Mouse (Mus musculus) limb, embryonic 10.5 days (tissue): ENCODE results near the gene Wdr35. TPM values are rescaled to one million over a fixed set of nuclear protein-coding genes. Genes with fewer than 3 reads are reported as not detected.
"Not testable (repeated sequence)": the region's sequence is repeated elsewhere in the genome, so short reads cannot be mapped to it uniquely, and the experiment has no call there.

Experiments used
- DNase-seq: peaks from one replicate; pipeline ENCODE4 v3.0.0-alpha.2; 2017; ENCODE audit warnings: low spot score
- H3K27ac ChIP-seq: fragments of 300-500 bp; sonication (generic); 2 replicates; pipeline ENCODE4 v1.5.1; 2016; ENCODE audit warnings: mild to moderate bottlenecking
- H3K27me3 ChIP-seq: fragments of 300-500 bp; sonication (generic); 2 replicates; pipeline ENCODE4 v1.6.1; 2016; ENCODE audit warnings: low read depth, mild to moderate bottlenecking; ENCODE audit not compliant: poor library complexity, severe bottlenecking
- H3K36me3 ChIP-seq: fragments of 300-500 bp; sonication (generic); 2 replicates; pipeline ENCODE4 v1.6.1; 2016; ENCODE audit warnings: mild to moderate bottlenecking, moderate library complexity
- H3K4me1 ChIP-seq: fragments of 300-500 bp; sonication (generic); 2 replicates; pipeline ENCODE4 v1.6.1; 2016
- H3K4me3 ChIP-seq: fragments of 300-500 bp; sonication (generic); 2 replicates; pipeline ENCODE4 v1.5.1; 2016; ENCODE audit warnings: mild to moderate bottlenecking, moderate library complexity
- H3K9me3 ChIP-seq: fragments of 300-500 bp; sonication (generic); replicated peaks from 2 replicates; pipeline ENCODE4 v1.6.1; 2016; ENCODE audit warnings: mild to moderate bottlenecking
- WGBS: fragments of 180-500 bp; shearing (Covaris S2); methylation state at CpG from one replicate; pipeline ENCODE4 v1.1.7; 2016; 5-methylcytosine and 5-hydroxymethylcytosine counted together
- polyA plus RNA-seq: library from polyadenylated mRNA; unstranded; fragments of >200 nt; fragmentation: Nextera tagmentation; extraction: Ambion mirVana; gene quantifications from 2 replicates; pipeline ENCODE4 v1.2.1, GENCODE M21; 2016

The Wdr35 gene
- polyA plus RNA-seq = 23.0 and 27.3 TPM in 2 replicates

GRCm38 (mm10) chr12:8973820-8974465, at the start of gene Wdr35:
TSS of gene Wdr35 (plus strand) at chr12:8973892.
- Histone ChIP-seq H3K9me3 (no peaks in the 10 kb centered on the region), H3K27me3 (no peaks in the 10 kb centered on the region), H3K36me3 (peaks cover 10% of the 10 kb centered on the region), H3K4me1 (peaks cover 28% of the 10 kb centered on the region), H3K27ac (peak within 1 kb of the TSS; percentile 85), H3K4me3 (peak within 1 kb of the TSS; percentile 77)
- DNase-seq = peak; percentile 89
- under 1% methylated on average over 45 of the region's 45 CpGs for WGBS

GRCm38 (mm10) chr12:8927652-8928051, 46.0 kb upstream of the Wdr35 start:
- Histone ChIP-seq H3K36me3 (peaks cover 65% of the 10 kb centered on the region), H3K4me3 (no peak overlapping the region), H3K9me3 (no peaks in the 10 kb centered on the region), H3K4me1 (peaks cover 20% of the 10 kb centered on the region), H3K27me3 (no peaks in the 10 kb centered on the region), H3K27ac (no peak overlapping the region)
- WGBS = 94% methylated on average over 3 of the region's 3 CpGs
- DNase-seq = no peak

- H3K36me3 ChIP-seq = peaks cover 76% of the 10 kb centered on the region
- peaks cover 11% of the 10 kb centered on the region for H3K4me1 ChIP-seq
- no peak for DNase-seq
- WGBS = 97% methylated on average over 4 of the region's 4 CpGs
- H3K27me3 ChIP-seq = no peaks in the 10 kb centered on the region
- H3K27ac ChIP-seq = no peak overlapping the region
- no peak overlapping the region for H3K4me3 ChIP-seq
- no peaks in the 10 kb centered on the region for H3K9me3 ChIP-seq
Observed at GRCm38 (mm10) chr12:8928766-8929165, 44.9 kb upstream of the Wdr35 start.

- peaks cover 75% of the 10 kb centered on the region for H3K36me3 ChIP-seq
- H3K4me1 ChIP-seq = no peaks in the 10 kb centered on the region
- DNase-seq = no peak
- H3K27me3 ChIP-seq = no peaks in the 10 kb centered on the region
- H3K27ac ChIP-seq = no peak overlapping the region
- H3K4me3 ChIP-seq = no peak overlapping the region
- WGBS = 92% methylated on average over 4 of the region's 4 CpGs
- no peaks in the 10 kb centered on the region for H3K9me3 ChIP-seq
Observed at GRCm38 (mm10) chr12:8931083-8931482, 42.6 kb upstream of the Wdr35 start.

DNA sequence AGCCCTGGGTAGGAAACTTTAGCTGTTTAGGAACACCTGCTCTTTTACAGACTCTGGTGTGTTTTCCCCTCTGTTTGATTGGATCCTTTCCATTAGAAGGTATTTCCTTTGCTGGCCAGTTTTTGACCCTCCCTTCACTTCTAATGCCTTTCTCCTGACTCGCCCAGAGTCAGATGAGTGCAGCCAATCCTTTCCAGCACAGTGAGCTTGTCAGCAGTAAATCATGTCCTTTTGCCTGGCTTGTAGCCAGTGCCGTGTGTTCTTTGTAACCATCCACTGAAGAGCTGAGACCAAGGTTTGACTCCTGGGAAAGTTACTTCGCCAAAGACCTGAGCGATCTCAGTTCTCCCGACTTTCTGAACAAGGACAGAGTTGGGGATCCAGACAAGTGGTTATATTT, 38.3 kb upstream of the Wdr35 start:
- Histone ChIP-seq H3K27ac (no peak overlapping the region), H3K27me3 (no peaks in the 10 kb centered on the region), H3K4me3 (no peak overlapping the region), H3K9me3 (no peaks in the 10 kb centered on the region), H3K4me1 (no peaks in the 10 kb centered on the region), H3K36me3 (peaks cover 83% of the 10 kb centered on the region)
- WGBS = 75% methylated on average over 5 of the region's 5 CpGs
- no peak for DNase-seq

- not testable (repeated sequence) for H3K9me3 ChIP-seq, H3K4me1 ChIP-seq, H3K27me3 ChIP-seq, DNase-seq, H3K27ac ChIP-seq, H3K4me3 ChIP-seq
- 78% methylated on average over 4 of the region's 4 CpGs for WGBS
- H3K36me3 ChIP-seq = peaks cover 81% of the 10 kb centered on the region
Observed at GRCm38 (mm10) chr12:8936210-8936609, 37.5 kb upstream of the Wdr35 start.

- Histone ChIP-seq H3K4me1 (no peaks in the 10 kb centered on the region), H3K4me3 (no peak overlapping the region), H3K36me3 (peaks cover 54% of the 10 kb centered on the region), H3K9me3 (no peaks in the 10 kb centered on the region), H3K27me3 (no peaks in the 10 kb centered on the region), H3K27ac (no peak overlapping the region)
- WGBS = 92% methylated on average over 4 of the region's 4 CpGs
- DNase-seq = no peak
Observed at GRCm38 (mm10) chr12:8939490-8939889, 34.2 kb upstream of the Wdr35 start.

- Histone ChIP-seq H3K27ac (no peak overlapping the region), H3K27me3 (no peaks in the 10 kb centered on the region), H3K4me1 (no peaks in the 10 kb centered on the region), H3K4me3 (no peak overlapping the region), H3K9me3 (no peaks in the 10 kb centered on the region), H3K36me3 (peaks cover 46% of the 10 kb centered on the region)
- DNase-seq = no peak
- 73% methylated on average over 12 of the region's 12 CpGs for WGBS
Observed at GRCm38 (mm10) chr12:8940011-8941005, 33.4 kb upstream of the Wdr35 start.

GRCm38 (mm10) chr12:8941131-8941615, 32.5 kb upstream of the Wdr35 start:
- DNase-seq = no peak
- Histone ChIP-seq H3K27me3 (no peaks in the 10 kb centered on the region), H3K27ac (no peak overlapping the region), H3K4me3 (no peak overlapping the region), H3K36me3 (peaks cover 37% of the 10 kb centered on the region), H3K9me3 (no peaks in the 10 kb centered on the region), H3K4me1 (0 out of 2 replicates have a peak, but pooled peaks cover under 1% of the 10 kb centered on the region)
- WGBS = 72% methylated on average over 4 of the region's 4 CpGs

- H3K36me3 ChIP-seq = peaks cover 30% of the 10 kb centered on the region
- H3K9me3 ChIP-seq = no peaks in the 10 kb centered on the region
- H3K4me3 ChIP-seq = no peak overlapping the region
- no peak overlapping the region for H3K27ac ChIP-seq
- DNase-seq = no peak
- no peaks in the 10 kb centered on the region for H3K27me3 ChIP-seq
- peaks cover 6% of the 10 kb centered on the region; the same call in 1 of the 2 replicates for H3K4me1 ChIP-seq
- 74% methylated on average over 4 of the region's 4 CpGs for WGBS
Observed at GRCm38 (mm10) chr12:8941699-8942392, 31.8 kb upstream of the Wdr35 start.

DNA sequence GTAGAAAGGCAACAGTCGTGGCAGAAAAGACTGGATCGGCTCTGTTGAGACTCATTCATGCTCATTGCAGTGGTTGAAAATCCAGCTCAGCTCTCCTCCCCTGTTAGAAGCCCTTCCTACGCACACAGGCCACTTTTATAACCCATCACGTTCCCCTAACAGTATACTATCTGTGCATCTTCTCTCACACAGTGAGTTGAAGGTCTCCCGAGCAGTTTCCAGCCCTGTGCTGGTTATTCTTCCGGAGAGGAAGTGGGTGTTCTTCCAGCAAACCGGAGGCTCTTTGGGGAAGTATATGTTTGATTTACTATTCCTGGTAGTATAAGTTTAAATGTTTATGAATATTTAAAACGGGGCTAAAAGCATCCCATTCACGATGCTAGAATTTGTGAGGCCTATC, 26.5 kb upstream of the Wdr35 start:
- peak overlapping the region; percentile 86 for H3K27ac ChIP-seq
- peak overlapping the region; percentile 74 for H3K4me3 ChIP-seq
- H3K27me3 ChIP-seq = peaks cover 15% of the 10 kb centered on the region
- H3K4me1 ChIP-seq = peaks cover 23% of the 10 kb centered on the region
- no peaks in the 10 kb centered on the region for H3K9me3 ChIP-seq
- no peak for DNase-seq
- no peaks in the 10 kb centered on the region for H3K36me3 ChIP-seq
- WGBS = 64% methylated on average over 9 of the region's 9 CpGs

DNA sequence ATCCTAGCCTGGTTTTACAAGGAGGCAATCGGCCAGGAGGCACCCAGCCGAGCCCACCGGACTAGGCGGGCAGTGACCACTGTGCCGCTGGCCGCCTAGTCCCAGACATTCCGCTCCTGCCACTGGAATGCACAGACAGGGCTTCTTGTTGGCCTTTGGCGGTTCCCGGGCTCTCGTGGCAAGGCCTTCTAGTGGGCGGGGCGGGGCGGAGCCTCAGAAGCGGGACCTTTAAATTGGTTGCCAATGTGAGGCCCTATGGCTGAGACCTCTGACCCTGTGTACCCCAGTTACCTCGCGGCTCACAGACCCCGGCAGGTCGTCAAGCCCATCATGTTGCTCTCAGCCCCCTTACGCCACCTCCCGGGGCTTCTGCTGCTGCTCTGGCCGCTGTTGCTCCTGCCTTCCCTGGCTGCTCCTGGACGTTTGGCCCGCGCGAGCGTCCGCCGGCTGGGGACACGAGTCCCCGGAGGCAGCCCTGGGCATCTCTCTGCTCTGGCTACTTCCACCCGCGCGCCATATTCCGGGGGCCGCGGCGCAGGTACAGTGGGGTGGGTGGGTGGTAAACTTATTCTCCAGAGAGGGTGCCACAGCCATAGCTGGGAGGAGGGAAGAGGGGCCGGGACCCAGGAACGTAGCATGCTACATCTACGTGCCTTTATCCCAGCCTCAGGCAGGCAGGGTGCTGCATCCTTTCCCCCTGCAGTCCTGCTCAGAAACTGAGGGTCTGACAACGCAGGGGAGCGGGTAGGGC, 25.8 kb upstream of the Wdr35 start, which contains the start of gene Matn3:
Matn3 (plus strand) TSS at position 216 of the 751 bp plus-strand sequence.
- under 1% methylated on average over 42 of the region's 42 CpGs for WGBS
- no peaks in the 10 kb centered on the region for H3K36me3 ChIP-seq
- H3K4me1 ChIP-seq = peaks cover 24% of the 10 kb centered on the region
- H3K27me3 ChIP-seq = peaks cover 15% of the 10 kb centered on the region
- H3K9me3 ChIP-seq = no peaks in the 10 kb centered on the region
- H3K4me3 ChIP-seq = peak within 1 kb of the TSS; percentile 74
- H3K27ac ChIP-seq = peak within 1 kb of the TSS; percentile 86
- peak; percentile 88 for DNase-seq
